In genomic region chr13:24799378-24799777, GRCm38 (mm10) we compare ENCODE assay signal across 7 mouse cellular contexts. TPM values are rescaled to one million over a fixed set of nuclear protein-coding genes. Genes with fewer than 3 reads are reported as not detected.
A peak's percentile ranks its signal among the peaks of the same experiment; 100 is the strongest.
DNase-seq lines count a peak whose midpoint lies in the region; ATAC-seq and TF ChIP-seq lines count a peak whose summit lies in the region.

No protein-coding gene starts in this region.

- peak overlapping the region; percentile 98 for H3K4me3 ChIP-seq in lung, embryonic 14.5 days (ENCODE audit: low read depth, low read length)
- H3K4me3 ChIP-seq in forebrain, embryonic 12.5 days (replicated peaks): peak overlapping the region; percentile 100
- H3K4me3 ChIP-seq in intestine, postnatal 0 days (ENCODE audit: low read depth, low read length): no peak overlapping the region
- peak overlapping the region; percentile 96 for H3K4me3 ChIP-seq in neural tube, embryonic 15.5 days (replicated peaks)

- no peak for DNase-seq in lung, embryonic 14.5 days
- no peak for DNase-seq in lung, postnatal 25 days (ENCODE audit: low spot score)
- no peak for DNase-seq in gastrocnemius, adult 8-10 months (ENCODE audit: low spot score in 2 of 2)
- DNase-seq in kidney, postnatal 25 days: no peak

- H3K27me3 ChIP-seq in lung, embryonic 14.5 days (ENCODE audit: insufficient read depth, low read length): no peaks in the 10 kb centered on the region
- no peaks in the 10 kb centered on the region for H3K27me3 ChIP-seq in forebrain, embryonic 12.5 days
- H3K27me3 ChIP-seq in intestine, postnatal 0 days (replicated peaks; ENCODE audit: control insufficient read depth, insufficient read depth, low read length): no peaks in the 10 kb centered on the region
- H3K27me3 ChIP-seq in neural tube, embryonic 15.5 days (replicated peaks): no peaks in the 10 kb centered on the region

- H3K9me3 ChIP-seq in lung, embryonic 14.5 days (ENCODE audit: low read depth, low read length): no peaks in the 10 kb centered on the region
- no peaks in the 10 kb centered on the region for H3K9me3 ChIP-seq in forebrain, embryonic 12.5 days
- no peaks in the 10 kb centered on the region for H3K9me3 ChIP-seq in intestine, postnatal 0 days (ENCODE audit: control insufficient read depth)
- no peaks in the 10 kb centered on the region for H3K9me3 ChIP-seq in neural tube, embryonic 15.5 days (replicated peaks)

- H3K9ac ChIP-seq in lung, embryonic 14.5 days: peak overlapping the region; percentile 64; the same call in 1 of the 2 replicates
- H3K9ac ChIP-seq in forebrain, embryonic 12.5 days: peak overlapping the region; percentile 68; the same call in 1 of the 2 replicates
- H3K9ac ChIP-seq in intestine, postnatal 0 days (ENCODE audit: low read depth, low read length): no peak overlapping the region
- no peak overlapping the region for H3K9ac ChIP-seq in neural tube, embryonic 15.5 days (replicated peaks)

- no peak for ATAC-seq in lung, embryonic 14.5 days (ENCODE audit: insufficient read depth)
- no peak for ATAC-seq in forebrain, embryonic 12.5 days (ENCODE audit: low FRiP score)
- no peak for ATAC-seq in intestine, postnatal 0 days
- no peak for ATAC-seq in neural tube, embryonic 15.5 days (ENCODE audit: low FRiP score)

- no peak overlapping the region for H3K27ac ChIP-seq in lung, embryonic 14.5 days (ENCODE audit: low read depth)
- H3K27ac ChIP-seq in forebrain, embryonic 12.5 days: no peak overlapping the region
- H3K27ac ChIP-seq in intestine, postnatal 0 days (ENCODE audit: low read depth, low read length): peak overlapping the region; percentile 100; the same call in 1 of the 2 replicates
- H3K27ac ChIP-seq in neural tube, embryonic 15.5 days (replicated peaks): no peak overlapping the region

- H3K4me1 ChIP-seq in lung, embryonic 14.5 days (ENCODE audit: insufficient read depth): no peaks in the 10 kb centered on the region
- H3K4me1 ChIP-seq in forebrain, embryonic 12.5 days: peaks cover 18% of the 10 kb centered on the region
- H3K4me1 ChIP-seq in intestine, postnatal 0 days (replicated peaks; ENCODE audit: control insufficient read depth, insufficient read depth, low read length): no peaks in the 10 kb centered on the region
- H3K4me1 ChIP-seq in neural tube, embryonic 15.5 days: peaks cover 26% of the 10 kb centered on the region

- no peak for TF ChIP-seq CTCF in lung, embryonic 14.5 days (IDR thresholded peaks at IDR 0.05; ENCODE audit: low read depth)
- no peak for TF ChIP-seq CTCF in intestine, postnatal 0 days (IDR thresholded peaks at IDR 0.05; ENCODE audit: low read depth)

- 59% methylated on average over 5 of the region's 5 CpGs for WGBS in lung, embryonic 14.5 days
- 77% methylated on average over 5 of the region's 5 CpGs for WGBS in forebrain, embryonic 12.5 days
- 68% methylated on average over 5 of the region's 5 CpGs for WGBS in intestine, postnatal 0 days
- 74% methylated on average over 5 of the region's 5 CpGs for WGBS in neural tube, embryonic 15.5 days

- H3K36me3 ChIP-seq in lung, embryonic 14.5 days (ENCODE audit: insufficient read depth): no peaks in the 10 kb centered on the region
- H3K36me3 ChIP-seq in forebrain, embryonic 12.5 days (replicated peaks): no peaks in the 10 kb centered on the region
- H3K36me3 ChIP-seq in intestine, postnatal 0 days (ENCODE audit: control insufficient read depth, insufficient read depth): no peaks in the 10 kb centered on the region
- H3K36me3 ChIP-seq in neural tube, embryonic 15.5 days: no peaks in the 10 kb centered on the region

- peak overlapping the region; percentile 91 for H3K4me2 ChIP-seq in lung, embryonic 14.5 days
- H3K4me2 ChIP-seq in forebrain, embryonic 12.5 days: peak overlapping the region; percentile 82
- peak overlapping the region; percentile 81 for H3K4me2 ChIP-seq in intestine, postnatal 0 days (replicated peaks; ENCODE audit: low read depth)
- peak overlapping the region; percentile 86 for H3K4me2 ChIP-seq in neural tube, embryonic 15.5 days

RNA-seq across cellular contexts. Expression of gene BC005537, which starts 2.1 kb away (rescaled TPM):
- 26.9 and 32.5 TPM in 2 replicates for polyA plus RNA-seq in lung, embryonic 14.5 days (2014; fragmentation: Nextera tagmentation; extraction: Ambion mirVana)
- polyA plus RNA-seq in forebrain, embryonic 12.5 days (2016; fragmentation: Nextera tagmentation; extraction: Ambion mirVana): 20.9 and 22.3 TPM in 2 replicates
- 15.4 and 17.5 TPM in 2 replicates for polyA plus RNA-seq in intestine, postnatal 0 days (2015; fragmentation: Nextera tagmentation; extraction: Ambion mirVana)
- 16.0 and 20.0 TPM in 2 replicates for polyA plus RNA-seq in neural tube, embryonic 15.5 days (2015; fragmentation: Nextera tagmentation; extraction: Ambion mirVana)
- 10 to 100 TPM; 45.0 to 68.9 (median 57.9) TPM for total RNA-seq in gastrocnemius, adult 8-10 months (2022)

RNA-seq across cellular contexts. Expression of gene Acot13, which starts 32.0 kb away (rescaled TPM):
- 61.1 and 62.3 TPM in 2 replicates for polyA plus RNA-seq in lung, embryonic 14.5 days (2014; fragmentation: Nextera tagmentation; extraction: Ambion mirVana)
- polyA plus RNA-seq in forebrain, embryonic 12.5 days (2016; fragmentation: Nextera tagmentation; extraction: Ambion mirVana): 57.4 and 57.8 TPM in 2 replicates
- 183 and 185 TPM in 2 replicates for polyA plus RNA-seq in intestine, postnatal 0 days (2015; fragmentation: Nextera tagmentation; extraction: Ambion mirVana)
- polyA plus RNA-seq in neural tube, embryonic 15.5 days (2015; fragmentation: Nextera tagmentation; extraction: Ambion mirVana): 56.1 and 63.4 TPM in 2 replicates
- 100 to 1,000 TPM; 129 to 137 (median 136) TPM for total RNA-seq in gastrocnemius, adult 8-10 months (2022)

RNA-seq across cellular contexts. Expression of gene Tdp2, which starts 32.1 kb away (rescaled TPM):
- polyA plus RNA-seq in lung, embryonic 14.5 days (2014; fragmentation: Nextera tagmentation; extraction: Ambion mirVana): 61.5 and 66.3 TPM in 2 replicates
- 70.3 and 75.0 TPM in 2 replicates for polyA plus RNA-seq in forebrain, embryonic 12.5 days (2016; fragmentation: Nextera tagmentation; extraction: Ambion mirVana)
- 37.6 and 39.0 TPM in 2 replicates for polyA plus RNA-seq in intestine, postnatal 0 days (2015; fragmentation: Nextera tagmentation; extraction: Ambion mirVana)
- 30.7 and 35.8 TPM in 2 replicates for polyA plus RNA-seq in neural tube, embryonic 15.5 days (2015; fragmentation: Nextera tagmentation; extraction: Ambion mirVana)
- total RNA-seq in gastrocnemius, adult 8-10 months (2022): 1 to 10 TPM; 7.2 to 9.8 (median 8.1) TPM

RNA-seq across cellular contexts. Expression of gene Gmnn, which starts 37.7 kb away (rescaled TPM):
- polyA plus RNA-seq in lung, embryonic 14.5 days (2014; fragmentation: Nextera tagmentation; extraction: Ambion mirVana): 134 and 135 TPM in 2 replicates
- polyA plus RNA-seq in forebrain, embryonic 12.5 days (2016; fragmentation: Nextera tagmentation; extraction: Ambion mirVana): 127 and 131 TPM in 2 replicates
- 47.7 and 50.6 TPM in 2 replicates for polyA plus RNA-seq in intestine, postnatal 0 days (2015; fragmentation: Nextera tagmentation; extraction: Ambion mirVana)
- polyA plus RNA-seq in neural tube, embryonic 15.5 days (2015; fragmentation: Nextera tagmentation; extraction: Ambion mirVana): 16.5 and 39.5 TPM in 2 replicates
- total RNA-seq in gastrocnemius, adult 8-10 months (2022): 1 to 10 TPM; 3.1 to 4.9 (median 4.0) TPM

RNA-seq across cellular contexts. Expression of gene D130043K22Rik, which starts 45.6 kb away (rescaled TPM):
- 0.12 and 0.14 TPM in 2 replicates for polyA plus RNA-seq in lung, embryonic 14.5 days (2014; fragmentation: Nextera tagmentation; extraction: Ambion mirVana)
- polyA plus RNA-seq in forebrain, embryonic 12.5 days (2016; fragmentation: Nextera tagmentation; extraction: Ambion mirVana): 1.1 and 1.6 TPM in 2 replicates
- polyA plus RNA-seq in intestine, postnatal 0 days (2015; fragmentation: Nextera tagmentation; extraction: Ambion mirVana): 1.5 and 1.6 TPM in 2 replicates
- polyA plus RNA-seq in neural tube, embryonic 15.5 days (2015; fragmentation: Nextera tagmentation; extraction: Ambion mirVana): 6.4 and 7.7 TPM in 2 replicates
- total RNA-seq in gastrocnemius, adult 8-10 months (2022): not detected

Comparison
In these comparisons a context has a peak if more than half of its experiments do, and no peak if none do; other contexts are left out.
1. H3K9ac ChIP-seq: peak in lung, embryonic 14.5 days (single experiment) and forebrain, embryonic 12.5 days (single experiment); none in intestine, postnatal 0 days (single experiment) and neural tube, embryonic 15.5 days (single experiment).
2. Peak in every context shown above with its lines, with median percentiles within 50 percentile points of each other: H3K4me2 ChIP-seq.